Mouse (Mus musculus): ENCODE results near the gene Tm6sf2.

Gene Tm6sf2

GRCm38 (mm10) chr8:70089296-70089960 is 16.7 kb downstream of the Tm6sf2 start:
- DNase-seq (ENCODE audit: low spot score) = no peak

- no peak for DNase-seq (ENCODE audit: low spot score)
Measured at GRCm38 (mm10) chr8:70092786-70093185, 20.1 kb downstream of the Tm6sf2 start.

- no peak for DNase-seq (ENCODE audit: low spot score)
Measured at GRCm38 (mm10) chr8:70099276-70099675, 26.6 kb downstream of the Tm6sf2 start.

DNA sequence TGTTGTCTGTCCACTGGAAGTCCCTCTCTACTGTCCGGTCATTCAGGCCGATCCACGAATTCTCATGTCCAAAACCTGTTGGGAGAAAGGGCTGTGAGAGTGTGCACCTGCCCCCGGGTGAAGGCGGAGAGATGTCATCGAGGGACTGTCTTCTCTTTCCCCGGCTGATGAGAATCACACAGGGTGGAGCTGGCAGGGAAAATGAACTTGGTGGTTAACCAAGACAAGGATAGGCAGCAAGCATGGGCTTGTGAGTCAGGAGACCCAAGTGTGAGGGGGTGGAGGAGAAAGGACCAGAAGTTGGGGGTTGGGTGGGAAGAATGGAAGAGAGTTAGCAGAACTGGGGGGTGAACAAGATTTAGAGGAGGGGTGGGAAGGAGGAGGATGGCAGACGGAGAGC is 27.5 kb downstream of the Tm6sf2 start:
- no peak for DNase-seq (ENCODE audit: low spot score)

DNA sequence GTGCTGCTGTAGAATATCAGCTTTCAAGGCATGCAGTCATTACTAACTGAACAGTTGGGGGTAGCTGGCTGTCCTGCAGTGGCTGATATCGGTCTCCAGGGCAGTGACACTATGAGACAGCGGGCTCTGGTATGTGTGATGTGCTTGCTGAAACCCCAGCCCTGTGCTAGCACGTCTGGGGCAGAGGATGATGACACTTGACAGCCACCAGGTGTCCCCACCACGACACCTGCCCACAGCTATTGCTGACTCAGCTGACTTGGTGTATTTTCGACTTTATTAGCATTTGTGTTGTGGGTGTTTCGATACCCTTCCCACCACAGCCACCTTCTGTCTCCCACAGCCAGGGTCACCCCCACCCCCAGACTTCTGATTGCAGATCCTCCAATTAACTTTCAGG is 31.8 kb downstream of the Tm6sf2 start:
- peak; percentile 45 for DNase-seq (ENCODE audit: low spot score)

DNA sequence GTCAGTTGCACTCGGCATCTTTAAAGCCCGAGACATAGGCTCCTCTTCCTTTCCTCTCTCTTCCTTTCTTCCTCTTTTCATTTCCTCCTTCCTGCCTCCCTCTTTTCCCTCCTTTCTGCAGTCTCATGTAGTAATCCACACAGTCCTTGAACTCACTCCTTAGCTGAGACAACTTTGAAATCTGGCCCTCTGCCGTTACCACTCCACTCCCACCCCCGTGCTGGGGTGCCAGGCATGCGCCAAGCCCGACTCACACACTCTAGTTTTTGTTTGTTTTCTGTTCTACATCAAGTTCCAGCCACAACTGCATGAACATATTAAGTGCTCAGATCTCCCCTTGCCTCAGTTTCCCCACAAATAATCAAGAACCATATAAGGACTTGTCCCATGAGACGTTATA is 32.2 kb downstream of the Tm6sf2 start:
- DNase-seq (ENCODE audit: low spot score) = no peak

GRCm38 (mm10) chr8:70110451-70110850 is 37.7 kb downstream of the Tm6sf2 start:
- no peak for DNase-seq (ENCODE audit: low spot score)

GRCm38 (mm10) chr8:70111192-70111795 is 38.6 kb downstream of the Tm6sf2 start:
- DNase-seq (ENCODE audit: low spot score) = no peak

DNA sequence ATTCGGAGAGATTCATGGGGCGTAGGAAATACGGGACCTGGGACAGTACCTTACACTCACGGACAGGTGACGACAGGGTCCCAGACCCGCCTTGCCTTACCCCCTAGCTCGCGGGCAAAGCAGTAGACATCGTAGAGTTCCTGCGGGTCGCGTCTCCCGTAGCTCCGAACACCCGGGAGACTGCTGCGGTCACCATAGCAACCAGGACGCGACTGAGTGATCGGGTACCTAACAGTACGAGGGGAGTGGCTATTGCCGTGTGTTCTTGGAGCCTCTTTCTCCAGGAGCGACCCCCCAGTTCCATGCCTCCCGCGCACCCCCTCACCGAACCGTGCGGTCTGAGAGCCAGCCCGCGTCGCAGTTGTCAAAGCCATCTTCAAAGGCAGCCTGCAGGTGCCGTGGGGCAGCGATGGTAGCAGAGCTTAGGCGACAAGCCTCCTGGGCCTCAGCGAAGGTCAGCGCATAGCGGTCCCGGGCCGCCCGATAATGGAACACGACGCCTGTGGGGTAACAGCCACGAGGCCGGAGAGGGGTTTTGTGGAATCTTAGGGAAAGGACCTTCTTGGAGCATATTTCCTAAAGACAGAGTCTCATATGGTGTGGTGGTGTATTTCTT is 39.8 kb downstream of the Tm6sf2 start:
- peak; percentile 39 for DNase-seq (ENCODE audit: low spot score)

GRCm38 (mm10) chr8:70114488-70114887 is 41.8 kb downstream of the Tm6sf2 start:
- no peak for DNase-seq (ENCODE audit: low spot score)

DNA sequence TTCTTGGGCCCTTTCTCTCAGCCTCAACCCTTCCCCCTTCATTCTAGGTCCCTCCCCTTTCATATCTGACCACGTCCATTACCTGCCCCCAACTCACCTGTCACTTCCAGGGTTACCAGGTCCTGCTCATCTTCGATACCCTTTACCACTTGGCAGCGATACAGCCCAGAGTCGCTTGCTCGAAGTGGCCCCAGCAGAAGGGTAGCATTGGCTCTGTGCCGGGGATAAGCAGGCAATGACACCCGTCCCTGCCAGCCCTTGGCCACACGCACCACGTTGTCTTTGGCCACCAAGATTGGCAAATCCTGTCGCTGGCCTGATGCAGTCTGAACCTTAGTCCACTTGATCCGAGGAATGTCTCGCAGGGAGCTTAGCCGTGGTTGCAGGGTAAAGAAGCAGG is 42.2 kb downstream of the Tm6sf2 start:
- no peak for DNase-seq (ENCODE audit: low spot score)

DNA sequence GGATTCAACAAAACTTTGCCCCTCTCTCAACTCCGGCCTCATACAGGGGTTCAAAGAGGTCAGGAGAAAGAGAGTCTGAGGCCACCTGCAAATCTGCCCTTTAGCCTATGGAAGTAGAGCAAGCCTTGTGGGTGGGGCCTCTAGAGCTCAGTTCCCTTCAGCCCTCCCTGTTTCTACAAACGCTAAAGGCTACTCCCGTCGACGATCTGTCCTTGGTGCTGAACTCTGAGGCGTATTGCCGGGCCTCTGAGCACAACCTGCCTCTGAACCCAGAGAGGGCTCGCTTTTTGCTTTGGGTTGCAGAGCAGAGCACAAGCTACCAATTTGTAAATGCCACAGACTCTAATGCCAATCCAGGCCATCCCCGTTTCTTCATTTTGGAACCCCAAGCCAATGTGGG is 44.9 kb downstream of the Tm6sf2 start:
- peak; percentile 78 for DNase-seq (ENCODE audit: low spot score)

GRCm38 (mm10) chr8:70118726-70119700 is 46.3 kb downstream of the Tm6sf2 start:
- DNase-seq (ENCODE audit: low spot score) = peak; percentile 71

- DNase-seq (ENCODE audit: low spot score) = peak; percentile 89
Measured at GRCm38 (mm10) chr8:70120667-70121066, 47.9 kb downstream of the Tm6sf2 start, which contains the start of gene Ncan. TSS of gene Ncan (minus strand) at chr8:70120873.

DNA sequence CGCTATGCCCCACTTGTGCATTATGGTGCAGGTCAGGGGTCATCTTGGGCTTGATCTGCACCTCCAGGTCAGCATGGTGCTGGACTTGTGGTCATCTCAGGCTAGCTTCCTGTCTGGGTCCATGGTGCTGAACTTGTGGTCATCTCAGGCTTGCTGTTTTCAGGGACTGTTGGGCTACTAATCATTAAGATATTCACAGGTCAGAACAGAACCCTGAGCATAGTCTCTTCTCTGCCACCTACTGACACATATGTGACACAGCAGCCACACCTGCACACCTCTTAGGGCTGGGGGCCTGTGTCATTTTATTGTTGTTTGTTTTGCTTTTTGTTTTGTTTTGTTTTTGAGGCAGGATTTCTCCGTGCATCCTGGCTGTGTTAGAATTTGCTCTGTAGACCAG is 50.1 kb downstream of the Tm6sf2 start:
- DNase-seq (ENCODE audit: low spot score) = no peak

- no peak for DNase-seq (ENCODE audit: low spot score)
Measured at GRCm38 (mm10) chr8:70124992-70125391, 52.3 kb downstream of the Tm6sf2 start.

- DNase-seq (ENCODE audit: low spot score) = no peak
Measured at GRCm38 (mm10) chr8:70128435-70128834, 55.7 kb downstream of the Tm6sf2 start.

DNA sequence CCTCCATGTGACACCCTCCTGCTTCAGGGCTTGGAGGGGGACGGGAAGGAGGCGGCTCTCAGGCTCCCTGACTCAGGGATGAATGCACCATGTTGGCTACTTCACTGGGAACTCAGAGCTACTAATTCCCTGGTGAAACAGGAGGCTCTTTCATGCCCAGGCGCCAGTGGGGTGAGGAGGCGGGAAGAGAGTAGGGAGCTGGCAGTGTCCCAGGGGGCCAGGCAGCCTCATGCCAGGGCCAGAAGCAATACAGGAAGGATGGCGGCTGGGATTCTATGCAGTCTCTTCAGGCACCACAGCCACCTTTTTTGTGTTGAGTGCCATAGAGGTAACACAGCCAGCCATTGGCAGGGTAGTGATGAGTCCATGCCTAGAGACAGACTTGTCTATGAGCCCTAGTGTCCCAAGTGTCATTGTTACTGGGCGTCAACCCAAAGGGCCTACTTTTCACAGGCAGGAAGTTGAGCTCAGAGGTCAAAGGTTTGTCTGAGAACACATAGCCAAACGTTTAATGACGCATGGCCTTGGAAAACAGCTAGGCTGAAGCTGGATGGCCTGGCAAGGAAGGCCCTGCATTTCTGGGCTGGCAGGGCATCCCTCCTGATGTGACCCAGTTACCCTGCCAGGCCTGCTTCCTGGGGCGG is 56.7 kb downstream of the Tm6sf2 start:
- no peak for DNase-seq (ENCODE audit: low spot score)
